Mouse (Mus musculus): ENCODE results near the gene Psmb5.
A peak's percentile ranks its signal among the peaks of the same experiment; 100 is the strongest.

The Psmb5 gene

GRCm38 (mm10) chr14:54592319-54592934 is 25.4 kb downstream of the Psmb5 start:
- DNase-seq (ENCODE audit: low read depth in 2 of 2, low spot score in 2 of 2), result no peak

GRCm38 (mm10) chr14:54591056-54591455 is 26.8 kb downstream of the Psmb5 start:
- DNase-seq (ENCODE audit: low read depth in 2 of 2, low spot score in 2 of 2), result no peak

GRCm38 (mm10) chr14:54583681-54584338 is 34.0 kb downstream of the Psmb5 start:
- DNase-seq (ENCODE audit: low read depth in 2 of 2, low spot score in 2 of 2), result peak; percentile 42 to 61

- DNase-seq (ENCODE audit: low read depth in 2 of 2, low spot score in 2 of 2), result no peak
Measured at GRCm38 (mm10) chr14:54582536-54582935, 35.3 kb downstream of the Psmb5 start.

GRCm38 (mm10) chr14:54579638-54580037 is 38.2 kb downstream of the Psmb5 start:
- DNase-seq (ENCODE audit: low read depth in 2 of 2, low spot score in 2 of 2), result no peak

- peak; percentile 34 to 58 for DNase-seq (ENCODE audit: low read depth in 2 of 2, low spot score in 2 of 2)
Measured at GRCm38 (mm10) chr14:54578063-54578462, 39.8 kb downstream of the Psmb5 start.

GRCm38 (mm10) chr14:54577089-54577982 is 40.5 kb downstream of the Psmb5 start, which contains the start of gene Ajuba:
Gene Ajuba, minus strand, starts transcription at chr14:54577558.
- no peak for DNase-seq (ENCODE audit: low read depth in 2 of 2, low spot score in 2 of 2)

- no peak for DNase-seq (ENCODE audit: low read depth in 2 of 2, low spot score in 2 of 2)
Measured at GRCm38 (mm10) chr14:54576241-54577088, 41.4 kb downstream of the Psmb5 start.

- no peak for DNase-seq (ENCODE audit: low read depth in 2 of 2, low spot score in 2 of 2)
Measured at GRCm38 (mm10) chr14:54575631-54576030, 42.2 kb downstream of the Psmb5 start.

- no peak for DNase-seq (ENCODE audit: low read depth in 2 of 2, low spot score in 2 of 2)
Measured at GRCm38 (mm10) chr14:54575031-54575430, 42.8 kb downstream of the Psmb5 start.

GRCm38 (mm10) chr14:54574253-54574652 is 43.6 kb downstream of the Psmb5 start:
- DNase-seq (ENCODE audit: low read depth in 2 of 2, low spot score in 2 of 2), result no peak

GRCm38 (mm10) chr14:54572790-54573736 is 44.8 kb downstream of the Psmb5 start:
- no peak for DNase-seq (ENCODE audit: low read depth in 2 of 2, low spot score in 2 of 2)

- DNase-seq (ENCODE audit: low read depth in 2 of 2, low spot score in 2 of 2), result no peak
Measured at GRCm38 (mm10) chr14:54572122-54572521, 45.7 kb downstream of the Psmb5 start.

GRCm38 (mm10) chr14:54569451-54570392 is 48.1 kb downstream of the Psmb5 start:
- DNase-seq (ENCODE audit: low read depth in 2 of 2, low spot score in 2 of 2), result no peak

GRCm38 (mm10) chr14:54568694-54569414 is 49.0 kb downstream of the Psmb5 start:
- DNase-seq (ENCODE audit: low read depth in 2 of 2, low spot score in 2 of 2), result peak; percentile 35 to 61
